Mouse (Mus musculus) liver, postnatal 0 days (tissue): Measurements from ENCODE around the gene Wscd2.

Experiments
- CTCF ChIP-seq: sonication (generic); IDR thresholded peaks from 2 replicates; pipeline ENCODE4 v1.5.1; 2016; ENCODE audit warnings: antibody characterized with exemption, low read depth
- EP300 ChIP-seq: IDR thresholded peaks from 2 replicates; pipeline ENCODE4 v1.6.1; 2016; ENCODE audit warnings: antibody characterized with exemption, low read depth, mild to moderate bottlenecking

GRCm38 (mm10) chr5:113596780-113597353 lies 106.7 kb downstream of the Wscd2 start:
- TF ChIP-seq EP300 (no peak), CTCF (no peak)
